Mouse (Mus musculus): ENCODE measurements around the gene Dchs1.
"Not testable (repeated sequence)": the region's sequence is repeated elsewhere in the genome, so short reads cannot be mapped to it uniquely, and the experiment has no call there.

The Dchs1 gene

DNA sequence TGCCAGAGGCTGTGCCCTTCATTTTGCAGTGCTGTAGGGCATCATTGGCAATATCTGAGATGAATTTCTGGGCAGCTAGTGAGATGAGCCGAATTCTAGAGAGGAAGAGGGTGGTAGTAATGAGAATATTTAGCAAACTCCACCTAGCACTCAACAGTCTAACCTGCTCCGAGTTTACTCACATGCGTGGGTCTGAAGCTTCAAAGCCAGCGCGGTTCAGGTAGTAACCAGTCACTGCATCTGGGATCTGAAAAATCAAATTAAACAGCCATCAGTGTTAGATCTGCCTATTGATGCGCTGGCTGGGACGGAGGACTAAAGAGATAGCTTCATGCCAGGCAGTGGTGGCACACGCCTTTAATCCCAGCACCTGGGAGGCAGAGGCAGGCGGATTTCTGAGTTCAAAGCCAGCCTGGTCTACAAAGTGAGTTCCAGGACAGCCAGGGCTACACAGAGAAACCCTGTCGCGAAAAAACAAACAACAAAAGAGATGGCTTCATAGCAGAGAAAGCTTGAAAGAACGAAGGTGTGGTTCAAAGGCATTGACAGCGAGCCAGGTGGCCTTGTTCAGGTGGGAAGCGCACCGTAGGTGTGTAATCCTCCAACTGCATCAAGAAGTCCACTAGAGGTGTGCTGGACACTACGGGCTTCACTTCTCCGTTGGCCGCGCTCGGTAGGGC lies 44.1 kb downstream of the Dchs1 start:
- DNase-seq (ENCODE audit: low read depth in 2 of 2, low spot score in 2 of 2) = not testable (repeated sequence)

DNA sequence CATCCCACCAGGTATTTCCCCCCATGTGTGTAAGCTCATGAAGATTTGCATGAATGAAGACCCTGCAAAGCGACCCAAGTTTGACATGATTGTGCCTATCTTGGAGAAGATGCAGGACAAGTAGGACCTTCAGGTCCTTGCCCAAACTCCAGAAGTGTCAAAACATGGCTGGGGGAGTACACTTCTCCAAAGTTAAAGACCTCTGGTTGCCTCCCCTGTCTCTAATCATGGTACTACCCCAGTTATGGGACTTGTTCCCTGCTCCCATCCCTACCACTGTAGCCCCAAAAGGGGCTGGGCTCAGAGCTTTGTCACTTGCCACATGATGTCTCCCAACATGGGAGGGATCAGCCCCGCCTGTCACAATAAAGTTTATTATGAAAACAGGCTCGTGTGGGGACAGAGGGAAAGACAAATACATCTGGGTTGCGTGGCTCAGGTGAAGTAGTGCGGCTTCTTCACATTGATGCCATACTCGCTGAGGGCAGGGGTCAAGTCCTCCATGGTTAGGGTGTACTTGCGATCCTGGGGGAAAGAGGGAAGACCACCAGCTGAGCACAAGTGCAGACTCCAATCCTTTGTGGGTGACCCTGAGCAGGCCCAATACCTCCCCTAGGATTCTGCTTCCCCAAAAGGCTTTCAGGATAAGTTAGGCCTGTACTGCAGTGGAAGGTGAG lies 44.8 kb downstream of the Dchs1 start:
- DNase-seq (ENCODE audit: low read depth in 2 of 2, low spot score in 2 of 2) = not testable (repeated sequence)

DNA sequence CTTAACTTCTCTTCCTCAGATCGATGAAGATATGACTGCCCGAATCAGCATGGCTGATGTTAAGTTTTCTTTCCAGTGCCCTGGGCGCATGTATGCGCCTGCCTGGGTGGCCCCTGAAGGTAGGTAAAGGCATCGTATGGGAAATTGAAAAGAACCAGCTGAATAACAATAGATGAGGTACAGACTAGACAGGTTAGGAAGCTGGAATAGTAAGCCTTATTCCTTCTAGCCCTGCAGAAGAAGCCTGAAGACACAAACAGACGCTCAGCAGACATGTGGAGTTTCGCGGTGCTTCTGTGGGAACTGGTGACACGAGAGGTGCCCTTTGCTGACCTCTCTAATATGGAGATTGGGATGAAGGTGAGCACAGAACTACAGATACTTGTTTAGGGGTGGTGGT lies 45.5 kb downstream of the Dchs1 start:
- DNase-seq (ENCODE audit: low read depth in 2 of 2, low spot score in 2 of 2) = no peak

DNA sequence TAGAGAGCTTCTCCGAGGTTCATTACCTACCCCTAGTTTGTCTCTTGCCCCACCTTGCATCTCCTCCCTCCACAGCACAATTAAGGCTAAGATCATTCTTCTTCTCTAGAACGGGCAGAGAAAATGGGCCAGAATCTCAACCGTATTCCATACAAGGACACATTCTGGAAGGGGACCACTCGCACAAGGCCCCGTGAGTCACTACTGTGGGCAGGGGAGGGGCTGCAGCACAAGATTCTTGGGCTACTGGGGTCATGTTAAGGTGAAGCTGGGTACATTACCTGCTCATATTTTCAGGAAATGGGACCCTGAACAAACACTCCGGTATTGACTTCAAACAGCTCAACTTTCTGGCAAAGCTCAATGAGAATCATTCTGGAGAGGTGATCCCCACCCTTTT lies 46.6 kb downstream of the Dchs1 start:
- no peak for DNase-seq (ENCODE audit: low read depth in 2 of 2, low spot score in 2 of 2)

DNA sequence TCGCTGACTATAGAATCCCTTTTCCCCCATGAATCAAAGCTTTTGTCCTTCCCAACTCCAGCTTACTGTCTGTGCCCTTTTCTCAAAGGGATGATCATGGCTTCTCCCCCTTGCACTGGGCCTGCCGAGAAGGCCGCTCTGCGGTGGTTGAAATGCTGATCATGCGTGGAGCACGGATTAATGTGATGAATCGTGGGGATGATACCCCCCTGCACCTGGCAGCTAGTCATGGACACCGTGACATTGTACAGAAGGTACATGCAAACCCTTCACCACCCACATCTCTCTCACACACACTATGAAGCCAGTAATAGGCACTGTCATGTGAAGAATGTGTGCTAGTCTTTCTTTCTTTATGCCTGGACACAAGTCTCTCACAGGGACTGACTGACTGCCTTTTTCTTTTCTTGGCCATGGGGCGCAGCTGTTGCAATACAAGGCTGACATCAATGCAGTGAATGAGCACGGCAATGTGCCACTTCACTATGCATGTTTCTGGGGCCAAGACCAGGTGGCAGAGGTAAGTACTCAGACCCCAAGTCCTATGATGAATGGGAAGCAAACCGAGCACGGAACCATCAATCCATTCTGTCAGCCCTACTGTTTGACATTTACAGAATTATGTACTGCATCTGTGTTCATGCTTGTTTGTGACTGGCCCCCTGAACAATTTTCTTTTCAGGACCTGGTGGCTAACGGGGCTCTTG lies 47.2 kb downstream of the Dchs1 start:
- DNase-seq (ENCODE audit: low read depth in 2 of 2, low spot score in 2 of 2) = no peak

GRCm38 (mm10) chr7:105738948-105739347 lies 48.5 kb downstream of the Dchs1 start:
- no peak for DNase-seq (ENCODE audit: low read depth in 2 of 2, low spot score in 2 of 2)

DNA sequence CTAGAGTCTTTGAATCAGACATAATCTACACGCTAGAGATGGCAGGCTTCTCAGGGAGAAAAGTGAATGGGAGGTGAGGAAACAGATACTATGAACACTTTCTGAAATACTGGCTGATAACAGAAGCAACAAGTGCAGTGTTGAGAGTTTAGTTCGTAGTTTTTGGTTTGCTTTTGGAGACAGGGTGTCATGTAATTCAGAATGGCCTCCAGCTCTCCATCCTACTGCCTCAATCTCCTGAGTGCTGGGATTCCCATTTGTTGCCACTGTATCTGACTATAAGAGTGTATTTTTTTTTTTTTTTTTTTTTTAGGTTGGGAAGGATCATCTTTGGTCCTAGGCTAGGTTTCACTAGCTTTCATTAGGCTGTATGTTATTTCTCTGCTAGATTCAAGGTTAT lies 49.2 kb downstream of the Dchs1 start:
- DNase-seq (ENCODE audit: low read depth in 2 of 2, low spot score in 2 of 2) = no peak

- DNase-seq (ENCODE audit: low read depth in 2 of 2, low spot score in 2 of 2) = no peak
These were observed 49.8 kb downstream of the Dchs1 start for GRCm38 (mm10) chr7:105737648-105738047.

DNA sequence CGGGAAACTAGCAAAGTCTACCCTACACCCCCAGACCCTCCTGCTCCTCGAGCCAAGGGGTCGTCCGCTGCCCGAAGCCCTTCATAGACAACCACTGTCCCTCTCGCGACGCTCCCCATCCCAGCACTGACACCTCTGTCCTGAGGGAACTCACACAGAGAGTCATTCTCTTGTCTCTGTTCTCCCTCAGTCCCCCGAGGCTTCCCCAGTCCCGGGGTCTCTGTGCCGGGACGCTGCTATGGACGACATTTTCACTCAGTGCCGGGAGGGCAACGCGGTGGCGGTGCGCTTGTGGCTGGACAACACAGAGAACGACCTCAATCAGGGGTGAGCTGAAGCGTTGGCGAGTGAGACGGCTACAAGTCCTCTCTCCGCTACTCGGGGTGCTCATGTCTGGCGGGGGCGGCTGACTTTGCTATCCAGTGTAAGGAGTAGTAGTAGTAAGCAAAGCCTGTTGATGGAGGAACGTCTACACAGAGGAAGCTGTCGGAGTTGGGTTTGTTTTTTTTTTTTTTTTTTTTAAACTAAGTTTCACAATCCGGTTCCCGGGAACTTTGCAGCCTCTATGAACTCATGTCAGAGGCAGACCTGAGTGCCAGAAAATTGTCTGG lies 50.4 kb downstream of the Dchs1 start, which contains the start of gene Rrp8:
Rrp8 (minus strand) TSS at position 475 of the 611 bp plus-strand sequence.
- peak; percentile 18 to 28 for DNase-seq (ENCODE audit: low read depth in 2 of 2, low spot score in 2 of 2)

DNA sequence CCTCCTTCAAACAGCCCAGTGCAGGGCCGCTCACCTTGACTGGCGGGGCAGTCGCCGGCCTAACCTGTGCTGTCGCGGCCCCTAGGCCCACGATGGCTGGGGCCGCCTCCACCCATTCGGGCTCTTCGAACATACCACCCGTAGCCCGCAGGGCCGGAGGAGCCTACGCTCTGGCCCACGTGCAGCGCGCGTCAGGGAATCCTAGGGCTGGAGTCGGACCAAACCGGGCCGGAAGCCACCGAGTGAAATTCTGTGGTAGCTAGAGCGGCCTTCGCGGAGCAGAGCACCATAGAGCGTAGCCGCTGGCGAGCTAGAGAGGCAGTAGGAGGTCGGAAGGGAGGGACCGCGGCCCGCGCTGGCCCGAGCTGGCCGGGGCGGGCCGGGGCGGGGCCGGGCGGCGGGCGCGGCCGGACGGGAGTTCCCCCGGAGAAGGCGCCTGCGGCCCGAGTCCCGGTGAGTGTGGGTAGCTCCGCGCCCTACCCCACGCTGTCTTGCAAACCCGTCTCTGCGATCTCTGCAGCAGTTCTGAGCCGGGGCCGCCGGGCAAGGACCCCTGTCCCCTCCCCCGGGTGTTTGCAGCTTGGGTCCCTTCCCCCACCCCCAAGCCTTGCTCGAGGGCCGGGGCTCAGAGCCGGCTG lies 51.1 kb downstream of the Dchs1 start, which contains the start of gene Ilk:
Ilk (plus strand) TSS at position 329 of the 638 bp plus-strand sequence.
- DNase-seq (ENCODE audit: low read depth in 2 of 2, low spot score in 2 of 2) = peak; percentile 78 to 79

GRCm38 (mm10) chr7:105735464-105735863 lies 52.0 kb downstream of the Dchs1 start:
- not testable (repeated sequence) for DNase-seq (ENCODE audit: low read depth in 2 of 2, low spot score in 2 of 2)

- DNase-seq (ENCODE audit: low read depth in 2 of 2, low spot score in 2 of 2) = no peak
These were observed 52.6 kb downstream of the Dchs1 start for GRCm38 (mm10) chr7:105734826-105735225.

- DNase-seq (ENCODE audit: low read depth in 2 of 2, low spot score in 2 of 2) = no peak
These were observed 53.6 kb downstream of the Dchs1 start for GRCm38 (mm10) chr7:105733836-105734235.

- no peak for DNase-seq (ENCODE audit: low read depth in 2 of 2, low spot score in 2 of 2)
These were observed 58.6 kb downstream of the Dchs1 start for GRCm38 (mm10) chr7:105728701-105729428.

- DNase-seq (ENCODE audit: low read depth in 2 of 2, low spot score in 2 of 2) = no peak
These were observed 60.5 kb downstream of the Dchs1 start for GRCm38 (mm10) chr7:105726980-105727325.

GRCm38 (mm10) chr7:105726144-105726979 lies 61.1 kb downstream of the Dchs1 start:
- DNase-seq (ENCODE audit: low read depth in 2 of 2, low spot score in 2 of 2) = peak; percentile 30 to 34

DNA sequence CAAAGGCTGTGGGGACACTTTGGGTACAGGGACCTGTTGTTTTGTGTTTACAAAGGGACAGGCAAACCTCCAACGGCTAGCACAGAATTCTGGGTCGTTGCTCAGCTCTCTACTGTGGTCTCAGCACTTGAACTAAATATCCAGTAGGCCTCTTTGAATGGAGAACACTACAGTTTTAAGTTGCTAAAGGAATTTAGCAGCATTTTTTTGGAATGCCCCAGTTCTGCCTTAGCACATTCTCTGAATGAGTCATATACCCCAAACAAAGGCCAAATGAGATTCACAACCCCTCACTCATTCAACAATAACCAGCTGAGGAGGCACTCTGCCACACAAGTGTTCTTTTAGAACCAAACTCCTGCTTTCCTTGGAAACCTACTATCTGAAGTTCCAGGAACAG lies 65.5 kb downstream of the Dchs1 start:
- no peak for DNase-seq (ENCODE audit: low read depth in 2 of 2, low spot score in 2 of 2)

DNA sequence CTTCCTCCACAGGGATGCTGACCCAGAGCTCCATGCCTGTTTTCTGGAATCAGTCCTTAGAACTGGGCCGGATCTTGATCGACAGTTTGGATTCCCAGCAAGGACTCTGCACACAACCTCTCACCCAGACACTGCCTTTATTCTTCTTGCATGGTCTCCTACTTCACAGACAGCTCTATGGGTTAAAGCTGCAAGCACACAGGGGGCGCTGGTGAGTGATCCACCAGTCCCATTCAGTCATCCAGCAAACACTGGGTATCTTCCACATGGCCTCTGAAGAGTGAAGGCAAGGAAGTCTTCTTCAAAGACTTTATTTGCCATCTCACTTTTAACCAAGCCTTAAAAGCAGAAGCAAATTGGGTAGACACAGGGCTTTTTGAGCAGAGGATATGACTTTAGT lies 72.1 kb downstream of the Dchs1 start:
- DNase-seq (ENCODE audit: low read depth in 2 of 2, low spot score in 2 of 2) = no peak

- no peak for DNase-seq (ENCODE audit: low read depth in 2 of 2, low spot score in 2 of 2)
These were observed 78.7 kb downstream of the Dchs1 start for GRCm38 (mm10) chr7:105708733-105709132.

DNA sequence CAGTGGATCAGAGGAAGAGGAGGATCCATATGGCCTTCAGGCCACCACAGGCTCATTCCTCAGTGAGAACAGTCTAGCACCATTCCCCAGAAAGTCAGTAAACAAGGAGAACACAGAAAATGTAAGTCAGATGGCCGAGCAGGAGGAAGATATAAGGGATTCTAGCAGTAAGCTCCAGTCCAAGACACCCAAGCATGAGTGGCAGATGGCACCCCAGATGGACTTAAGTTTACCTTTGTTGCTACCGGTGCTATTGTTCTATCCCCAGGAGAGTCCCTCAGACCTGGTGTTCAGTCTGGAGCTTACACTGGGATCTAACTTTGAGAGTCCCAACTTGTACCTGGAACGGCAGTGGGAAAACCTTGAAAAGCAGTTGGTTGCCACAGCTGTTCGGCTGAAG lies 83.6 kb downstream of the Dchs1 start:
- DNase-seq (ENCODE audit: low read depth in 2 of 2, low spot score in 2 of 2) = no peak

All from CD8-positive naive resting alpha-beta T cell, adult 2 months (primary cell).